Mouse (Mus musculus): ENCODE measurements around the gene Syt5. TPM values are rescaled to one million over a fixed set of nuclear protein-coding genes. Genes with fewer than 3 reads are reported as not detected.

Syt5 gene
- total RNA-seq, 2 experiments from 2014 or later, result 211 to 233 TPM

GRCm38 (mm10) chr7:4501558-4502397, 45.6 kb downstream of the Syt5 start, which contains the start of gene Ppp1r12c:
Gene Ppp1r12c (minus strand): TSS chr7:4501680.
- peak; percentile 96 to 97 for DNase-seq (ENCODE audit: low spot score in 2 of 2)

- DNase-seq (ENCODE audit: low spot score in 2 of 2), result peak; percentile 40 to 46
These were observed 46.4 kb downstream of the Syt5 start for GRCm38 (mm10) chr7:4500892-4501471.

GRCm38 (mm10) chr7:4499034-4499433, 48.3 kb downstream of the Syt5 start:
- DNase-seq (ENCODE audit: low spot score in 2 of 2), result no peak

GRCm38 (mm10) chr7:4498251-4498650, 49.1 kb downstream of the Syt5 start:
- no peak for DNase-seq (ENCODE audit: low spot score in 2 of 2)

GRCm38 (mm10) chr7:4497271-4497903, 50.0 kb downstream of the Syt5 start:
- no peak for DNase-seq (ENCODE audit: low spot score in 2 of 2)

- DNase-seq (ENCODE audit: low spot score in 2 of 2), result no peak
These were observed 50.9 kb downstream of the Syt5 start for GRCm38 (mm10) chr7:4496468-4496867.

GRCm38 (mm10) chr7:4493991-4494390, 53.4 kb downstream of the Syt5 start:
- DNase-seq (ENCODE audit: low spot score in 2 of 2), result no peak

- no peak for DNase-seq (ENCODE audit: low spot score in 2 of 2)
These were observed 54.8 kb downstream of the Syt5 start for GRCm38 (mm10) chr7:4492284-4493224.

- no peak for DNase-seq (ENCODE audit: low spot score in 2 of 2)
These were observed 56.0 kb downstream of the Syt5 start for GRCm38 (mm10) chr7:4491308-4491707.

Small RNA genes lying within 50 kb of the gene (microRNA-seq; reads per million reads assigned to microRNA genes)
- gene Gm23577, result 0 reads per million in 2 experiments

Other genes starting within 250 kb of the Syt5 start
- gene Ncr1, start 209.8 kb downstream of the Syt5 start, total RNA-seq (2021), result not detected
- not detected for gene Gp6, start 149.8 kb downstream of the Syt5 start, total RNA-seq (2021)
- 10 to 100 TPM; 30.1 to 31.2 TPM for gene Rdh13, start 101.9 kb downstream of the Syt5 start, total RNA-seq (2021)
- gene Eps8l1, start 86.9 kb downstream of the Syt5 start, total RNA-seq (2021), result 1 to 10 TPM; 7.0 to 9.8 TPM
- gene Ppp1r12c, start 45.9 kb downstream of the Syt5 start, total RNA-seq (2021), result 100 to 1,000 TPM; 148 to 153 TPM
- gene Tnnt1, start 31.2 kb downstream of the Syt5 start, total RNA-seq (2021), result 1 to 10 TPM; 1.7 to 3.0 TPM
- 1 to 10 TPM in 1 of 2 experiments, under 1 TPM in 1; 0.54 to 1.3 TPM for gene Tnni3, start 23.3 kb downstream of the Syt5 start, total RNA-seq (2021)
- under 1 TPM; 0.74 to 0.81 TPM for gene Dnaaf3, start 15.1 kb downstream of the Syt5 start, total RNA-seq (2021)
- under 1 TPM; 0.38 to 0.50 TPM for gene Ptprh, start 56.5 kb upstream of the Syt5 start, total RNA-seq (2021)
- 10 to 100 TPM; 15.1 to 15.9 TPM for gene Tmem86b, start 83.9 kb upstream of the Syt5 start, total RNA-seq (2021)
- gene Ppp6r1, start 111.5 kb upstream of the Syt5 start, total RNA-seq (2021), result 100 to 1,000 TPM; 127 TPM
- 10 to 100 TPM; 82.7 to 92.4 TPM for gene Hspbp1, start 137.5 kb upstream of the Syt5 start, total RNA-seq (2021)
- gene Brsk1, start 143.1 kb upstream of the Syt5 start, total RNA-seq (2021), result 100 to 1,000 TPM; 368 to 369 TPM
- gene Tmem150b, start 177.7 kb upstream of the Syt5 start, total RNA-seq (2021), result under 1 TPM; 0.10 to 0.15 TPM
- gene Kmt5c, start 192.6 kb upstream of the Syt5 start, total RNA-seq (2021), result 10 to 100 TPM; 28.3 to 30.3 TPM
- gene Cox6b2, start 205.6 kb upstream of the Syt5 start, total RNA-seq (2021), result 1 to 10 TPM; 9.0 to 9.6 TPM
- gene Fam71e2, start 223.8 kb upstream of the Syt5 start, total RNA-seq (2021), result not detected
- gene Il11, start 235.3 kb upstream of the Syt5 start, total RNA-seq (2021), result under 1 TPM; 0.15 to 0.27 TPM
- not detected for gene Tmem190, start 235.4 kb upstream of the Syt5 start, total RNA-seq (2021)
- gene Tmem238, start 242.1 kb upstream of the Syt5 start, total RNA-seq (2021), result 1 to 10 TPM; 2.8 to 2.9 TPM
- 100 to 1,000 TPM; 474 to 485 TPM for gene Rpl28, start 245.3 kb upstream of the Syt5 start, total RNA-seq (2021)